Mouse (Mus musculus): ENCODE measurements around the gene Gmnn.

Gmnn gene

GRCm38 (mm10) chr13:24709656-24710396 lies 51.9 kb downstream of the Gmnn start:
- DNase-seq (ENCODE audit: low spot score in 2 of 2) = no peak

GRCm38 (mm10) chr13:24702128-24702527 lies 59.6 kb downstream of the Gmnn start:
- no peak for DNase-seq (ENCODE audit: low spot score in 2 of 2)

Data from right cerebral cortex, postnatal 10 days (tissue).